Mouse (Mus musculus) lung, postnatal 0 days (tissue): ENCODE data around the gene Acbd4. TPM values are rescaled to one million over a fixed set of nuclear protein-coding genes. Genes with fewer than 3 reads are reported as not detected.

ENCODE experiments used
- ATAC-seq: fragments of 200-750 bp; cut with Nextera tagmentation; 2 replicates; pipeline ENCODE4 v1.8.0; 2017; ENCODE audit warnings: moderate library complexity
- DNase-seq: peaks from one replicate; pipeline ENCODE4 v3.0.0-alpha.2; 2016; ENCODE audit warnings: low spot score
- H3K27ac ChIP-seq: fragments of 300-500 bp; sonication (generic); 2 replicates; pipeline ENCODE4 v1.5.1; 2014; ENCODE audit warnings: antibody characterized with exemption, mild to moderate bottlenecking, low read length, mixed read lengths
- H3K27me3 ChIP-seq: fragments of 300-500 bp; sonication (generic); replicated peaks from 2 replicates; pipeline ENCODE4 v1.6.1; 2014; ENCODE audit warnings: low read length, mixed read lengths; ENCODE audit not compliant: insufficient read depth
- H3K36me3 ChIP-seq: fragments of 300-500 bp; sonication (generic); 2 replicates; pipeline ENCODE4 v1.6.1; 2014; ENCODE audit warnings: low read length, mixed read lengths; ENCODE audit not compliant: insufficient read depth
- H3K4me1 ChIP-seq: fragments of 300-500 bp; sonication (generic); 2 replicates; pipeline ENCODE4 v1.6.1; 2014; ENCODE audit warnings: antibody characterized with exemption, low read depth, low read length, mixed read lengths; ENCODE audit not compliant: insufficient read depth
- H3K4me2 ChIP-seq: fragments of 300-500 bp; sonication (generic); replicated peaks from 2 replicates; pipeline ENCODE4 v1.6.1; 2014; ENCODE audit warnings: low read depth, mild to moderate bottlenecking, low read length, moderate library complexity, mixed read lengths
- H3K4me3 ChIP-seq: fragments of 300-500 bp; sonication (generic); 2 replicates; pipeline ENCODE4 v1.5.1; 2014; ENCODE audit warnings: low read depth, low read length
- H3K9ac ChIP-seq: fragments of 300-500 bp; sonication (generic); replicated peaks from 2 replicates; pipeline ENCODE4 v1.6.1; 2014; ENCODE audit warnings: low read depth, mild to moderate bottlenecking
- H3K9me3 ChIP-seq: fragments of 300-500 bp; sonication (generic); 2 replicates; pipeline ENCODE4 v1.6.1; 2016; ENCODE audit warnings: low read length, mixed read lengths
- CTCF ChIP-seq: IDR thresholded peaks from 2 replicates; pipeline ENCODE4 v1.5.1; 2016; ENCODE audit warnings: antibody characterized with exemption, mild to moderate bottlenecking
- EP300 ChIP-seq: IDR thresholded peaks from 2 replicates; pipeline ENCODE4 v1.6.1; 2016; ENCODE audit warnings: antibody characterized with exemption, mild to moderate bottlenecking, control low read depth
- WGBS: fragments of 180-500 bp; shearing (Covaris S2); extraction: QIAGEN DNeasy Blood & Tissue Kit; methylation state at CpG from one replicate; pipeline ENCODE4 v1.1.7; 2014; 5-methylcytosine and 5-hydroxymethylcytosine counted together
- polyA plus RNA-seq: library from polyadenylated mRNA; unstranded; fragments of >200 nt; fragmentation: Nextera tagmentation; extraction: Ambion mirVana; gene quantifications from 2 replicates; pipeline ENCODE4 v1.2.1, GENCODE M21; 2015

Gene Acbd4
- polyA plus RNA-seq, 1 experiment from 2014 or later: 34.5 TPM

- Histone ChIP-seq H3K9ac (no peak overlapping the region), H3K4me2 (no peak overlapping the region), H3K4me1 (peaks cover 4% of the 10 kb centered on the region; the same call in 1 of the 2 replicates), H3K4me3 (no peak overlapping the region), H3K27ac (0 out of 2 replicates have a peak overlapping the region, but pooled peaks have one; percentile 33), H3K27me3 (no peaks in the 10 kb centered on the region), H3K36me3 (no peaks in the 10 kb centered on the region), H3K9me3 (no peaks in the 10 kb centered on the region)
- no peak for ATAC-seq
- peak; percentile 74 for DNase-seq
- TF ChIP-seq CTCF: no peak
- TF ChIP-seq EP300: no peak
- WGBS: 43% methylated on average over 5 of the region's 5 CpGs
These were observed 18.8 kb downstream of the Acbd4 start for GRCm38 (mm10) chr11:103120315-103120714.

- whole genome bisulfite sequencing: under 1% methylated on average over 39 of the region's 39 CpGs
- peak within 1 kb of the TSS; percentile 67 for H3K4me2 ChIP-seq
- H3K4me3 ChIP-seq: peak within 1 kb of the TSS; percentile 93
- no peaks in the 10 kb centered on the region for H3K27me3 ChIP-seq
- no peaks in the 10 kb centered on the region for H3K36me3 ChIP-seq
- peak; percentile 39 for ATAC-seq
- TF ChIP-seq EP300 (no peak), CTCF (no peak)
- H3K4me1 ChIP-seq: peaks cover 24% of the 10 kb centered on the region
- H3K9me3 ChIP-seq: no peaks in the 10 kb centered on the region
- peak within 1 kb of the TSS; percentile 99 for H3K27ac ChIP-seq
- peak within 1 kb of the TSS; percentile 99 for H3K9ac ChIP-seq
- DNase-seq: peak; percentile 64
These were observed 30.5 kb downstream of the Acbd4 start, which contains the start of gene Hexim2 for GRCm38 (mm10) chr11:103131701-103132575. Gene Hexim2 (plus strand): TSS chr11:103132429.

GRCm38 (mm10) chr11:103132576-103133455 is 31.3 kb downstream of the Acbd4 start:
- ATAC-seq: peak; percentile 96
- Histone ChIP-seq H3K9me3 (no peaks in the 10 kb centered on the region), H3K27me3 (no peaks in the 10 kb centered on the region), H3K4me2 (peak overlapping the region; percentile 67), H3K4me3 (peak overlapping the region; percentile 93), H3K36me3 (no peaks in the 10 kb centered on the region), H3K4me1 (peaks cover 24% of the 10 kb centered on the region), H3K27ac (peak overlapping the region; percentile 99), H3K9ac (peak overlapping the region; percentile 99)
- TF ChIP-seq CTCF (no peak), EP300 (peak; percentile 86)
- peak; percentile 100 for DNase-seq
- under 1% methylated on average over 55 of the region's 58 CpGs for WGBS

GRCm38 (mm10) chr11:103133456-103134185 is 32.1 kb downstream of the Acbd4 start:
- no peak for ATAC-seq
- Histone ChIP-seq H3K27me3 (no peaks in the 10 kb centered on the region), H3K27ac (peak overlapping the region; percentile 81), H3K4me2 (peak overlapping the region; percentile 40), H3K4me1 (peaks cover 24% of the 10 kb centered on the region), H3K9me3 (no peaks in the 10 kb centered on the region), H3K4me3 (no peak overlapping the region), H3K36me3 (no peaks in the 10 kb centered on the region), H3K9ac (no peak overlapping the region; the same call in 1 of the 2 replicates)
- no peak for DNase-seq
- WGBS: 45% methylated on average over 6 of the region's 6 CpGs
- no peak for TF ChIP-seq EP300
- no peak for TF ChIP-seq CTCF

- Histone ChIP-seq H3K27me3 (no peaks in the 10 kb centered on the region), H3K9ac (no peak overlapping the region), H3K36me3 (no peaks in the 10 kb centered on the region; the same call in 1 of the 2 replicates), H3K27ac (peak overlapping the region; percentile 81; the same call in 1 of the 2 replicates), H3K4me1 (peaks cover 24% of the 10 kb centered on the region), H3K9me3 (no peaks in the 10 kb centered on the region), H3K4me2 (no peak overlapping the region), H3K4me3 (no peak overlapping the region)
- no peak for ATAC-seq
- 63% methylated on average over 3 of the region's 3 CpGs for WGBS
- TF ChIP-seq EP300: no peak
- no peak for TF ChIP-seq CTCF
- DNase-seq: peak; percentile 55
These were observed 32.7 kb downstream of the Acbd4 start for GRCm38 (mm10) chr11:103134221-103134620.
